Mouse (Mus musculus) left cerebral cortex, adult 2 months (tissue): ENCODE results near the gene Gcsh. TPM values are rescaled to one million over a fixed set of nuclear protein-coding genes. Genes with fewer than 3 reads are reported as not detected.

Source experiments
- DNase-seq, 2 experiments: peaks; one replicate each; pipeline ENCODE4 v3.0.0; 2021 to 2022; ENCODE audit warnings: low spot score in 2 of 2, mixed read lengths in 1 of 2; ENCODE audit errors: extremely low spot score in 1 of 2
- H3K27ac ChIP-seq: fragments of 200-600 bp; 2 replicates; pipeline ENCODE4 v1.8.1; 2022
- H3K4me3 ChIP-seq: fragments of 200-600 bp; 2 replicates; pipeline ENCODE4 v1.8.1; 2022
- CTCF ChIP-seq: fragments of 200-600 bp; IDR thresholded peaks from 2 replicates; pipeline ENCODE4 v1.8.1; 2022; ENCODE audit warnings: antibody characterized with exemption, mild to moderate bottlenecking, moderate library complexity
- intact Hi-C: fragments of 180-260 bp; cut with DNase I; formaldehyde crosslinking; loops from one replicate; pipeline ENCODE4 v1.15.1; 2025
- total RNA-seq, 2 experiments: library from RNA; stranded (reverse); gene quantifications; 2 replicates each; pipeline ENCODE4 v1.2.3; 2021

Gcsh gene
- total RNA-seq, 2 experiments from 2014 or later, result 34.4 to 36.3 TPM

GRCm38 (mm10) chr8:116943161-116943554 is 50.2 kb downstream of the Gcsh start, which contains the start of gene Atmin:
Gene Atmin, plus strand, starts transcription at chr8:116943393.
- intact Hi-C loops, result loop anchor here (1.0 to 5.0 kb wide), 2 partner anchors 36 to 534 kb away; no protein-coding TSS in a partner anchor
- peak; percentile 84 to 86 for DNase-seq
- peak; percentile 80 for TF ChIP-seq CTCF
- Histone ChIP-seq H3K4me3 (peak within 1 kb of the TSS; percentile 94), H3K27ac (peak within 1 kb of the TSS; percentile 92)

GRCm38 (mm10) chr8:116942284-116943058 is 50.9 kb downstream of the Gcsh start:
- no peak for TF ChIP-seq CTCF
- no peak for DNase-seq
- no peak overlapping the region for H3K27ac ChIP-seq
- intact Hi-C loops, result loop anchor here (1.0 to 5.0 kb wide), 2 partner anchors 37 to 535 kb away; no protein-coding TSS in a partner anchor
- no peak overlapping the region; the same call in 1 of the 2 replicates for H3K4me3 ChIP-seq

- Histone ChIP-seq H3K27ac (no peak overlapping the region), H3K4me3 (no peak overlapping the region)
- intact Hi-C loops, result no loop called here
- no peak for TF ChIP-seq CTCF
- DNase-seq, result no peak
Observed at GRCm38 (mm10) chr8:116935506-116935905, 57.8 kb downstream of the Gcsh start.

- TF ChIP-seq CTCF, result no peak
- DNase-seq, result no peak
- intact Hi-C loops, result no loop called here
- Histone ChIP-seq H3K27ac (no peak overlapping the region), H3K4me3 (no peak overlapping the region)
Observed at GRCm38 (mm10) chr8:116934976-116935375, 58.4 kb downstream of the Gcsh start.

Other genes with a start within 250 kb of the Gcsh start
- 10 to 100 TPM; 19.2 to 20.8 TPM for gene Cmc2, start 72.1 kb downstream of the Gcsh start, total RNA-seq
- 1 to 10 TPM in 1 of 2 experiments, under 1 TPM in 1; 0.97 to 2.0 TPM for gene Cenpn, start 71.8 kb downstream of the Gcsh start, total RNA-seq
- 10 to 100 TPM; 73.9 to 76.0 TPM for gene Atmin, start 50.1 kb downstream of the Gcsh start, total RNA-seq
- gene 1700030J22Rik, start 14.6 kb downstream of the Gcsh start, total RNA-seq, result 10 to 100 TPM; 11.5 to 14.3 TPM
- under 1 TPM; 0.18 to 0.23 TPM for gene Pkd1l2, start 88.9 kb upstream of the Gcsh start, total RNA-seq
- gene Bco1, start 102.3 kb upstream of the Gcsh start, total RNA-seq, result not detected
- gene Gan, start 164.6 kb upstream of the Gcsh start, total RNA-seq, result 10 to 100 TPM; 18.4 to 19.4 TPM